Mouse (Mus musculus) midbrain, embryonic 14.5 days (tissue): ENCODE data around the gene Rest. TPM values are rescaled to one million over a fixed set of nuclear protein-coding genes. Genes with fewer than 3 reads are reported as not detected.

ENCODE experiments used
- ATAC-seq: fragments of 200-750 bp; cut with Nextera tagmentation; 2 replicates; pipeline ENCODE4 v1.8.0; 2017; ENCODE audit warnings: moderate number of reproducible peaks, moderate library complexity; ENCODE audit not compliant: low FRiP score, low TSS enrichment
- DNase-seq: peaks from one replicate; pipeline ENCODE4 v3.0.0-alpha.2; 2015
- H3K27ac ChIP-seq: fragments of 300-500 bp; sonication (generic); replicated peaks from 2 replicates; pipeline ENCODE4 v1.5.1; 2014; ENCODE audit warnings: mild to moderate bottlenecking, low read depth, low read length, moderate library complexity
- H3K27me3 ChIP-seq: fragments of 300-500 bp; sonication (generic); 2 replicates; pipeline ENCODE4 v1.6.1; 2014; ENCODE audit warnings: low read length, control low read depth, mixed read lengths; ENCODE audit not compliant: control insufficient read depth, insufficient read depth
- H3K36me3 ChIP-seq: fragments of 300-500 bp; sonication (generic); 2 replicates; pipeline ENCODE4 v1.6.1; 2014; ENCODE audit warnings: low read length, control low read depth; ENCODE audit not compliant: control insufficient read depth, insufficient read depth
- H3K4me1 ChIP-seq: fragments of 300-500 bp; sonication (generic); 2 replicates; pipeline ENCODE4 v1.6.1; 2014; ENCODE audit warnings: mild to moderate bottlenecking, antibody characterized with exemption, low read length, control low read depth; ENCODE audit not compliant: control insufficient read depth, insufficient read depth
- H3K4me2 ChIP-seq: fragments of 300-500 bp; sonication (generic); 2 replicates; pipeline ENCODE4 v1.6.1; 2014; ENCODE audit warnings: mild to moderate bottlenecking, low read length, moderate library complexity
- H3K4me3 ChIP-seq: fragments of 300-500 bp; sonication (generic); replicated peaks from 2 replicates; pipeline ENCODE4 v1.5.1; 2014; ENCODE audit warnings: low read depth, low read length
- H3K9ac ChIP-seq: fragments of 300-500 bp; sonication (generic); replicated peaks from 2 replicates; pipeline ENCODE4 v1.6.1; 2014; ENCODE audit warnings: mild to moderate bottlenecking, low read length, moderate library complexity
- H3K9me3 ChIP-seq: fragments of 300-500 bp; sonication (generic); 2 replicates; pipeline ENCODE4 v1.6.1; 2016; ENCODE audit warnings: low read length, control low read depth, mixed read lengths; ENCODE audit not compliant: control insufficient read depth
- WGBS: fragments of 180-500 bp; shearing (Covaris S2); extraction: QIAGEN DNeasy Blood & Tissue Kit; methylation state at CpG from one replicate; pipeline ENCODE4 v1.1.7; 2014; 5-methylcytosine and 5-hydroxymethylcytosine counted together
- polyA plus RNA-seq: library from polyadenylated mRNA; unstranded; fragments of >200 nt; fragmentation: Nextera tagmentation; extraction: Ambion mirVana; gene quantifications from 2 replicates; pipeline ENCODE4 v1.2.1, GENCODE M21; 2014

Rest gene
- polyA plus RNA-seq, 1 experiment from 2014 or later, result 8.4 TPM

GRCm38 (mm10) chr5:77257603-77258002 is 7.7 kb upstream of the Rest start:
- H3K27me3 ChIP-seq, result no peaks in the 10 kb centered on the region
- peaks cover 9% of the 10 kb centered on the region; the same call in 1 of the 2 replicates for H3K4me1 ChIP-seq
- H3K4me3 ChIP-seq, result no peak overlapping the region
- no peak overlapping the region for H3K4me2 ChIP-seq
- no peak overlapping the region for H3K27ac ChIP-seq
- no peaks in the 10 kb centered on the region for H3K36me3 ChIP-seq
- 81% methylated on average over 3 of the region's 3 CpGs for WGBS
- H3K9me3 ChIP-seq, result no peaks in the 10 kb centered on the region
- ATAC-seq (no peak), DNase-seq (no peak)
- no peak overlapping the region for H3K9ac ChIP-seq

- Histone ChIP-seq H3K27ac (no peak overlapping the region), H3K9ac (no peak overlapping the region), H3K27me3 (no peaks in the 10 kb centered on the region), H3K4me3 (no peak overlapping the region), H3K4me1 (peaks cover 9% of the 10 kb centered on the region; the same call in 1 of the 2 replicates), H3K4me2 (no peak overlapping the region), H3K36me3 (no peaks in the 10 kb centered on the region), H3K9me3 (no peaks in the 10 kb centered on the region)
- no peak for DNase-seq
- no peak for ATAC-seq
These were observed 6.0 kb upstream of the Rest start for GRCm38 (mm10) chr5:77259315-77259714.

- H3K4me2 ChIP-seq, result no peak overlapping the region
- H3K9me3 ChIP-seq, result no peaks in the 10 kb centered on the region
- no peak overlapping the region for H3K9ac ChIP-seq
- no peaks in the 10 kb centered on the region for H3K27me3 ChIP-seq
- WGBS, result 62% methylated on average over 6 of the region's 6 CpGs
- no peak overlapping the region for H3K4me3 ChIP-seq
- H3K36me3 ChIP-seq, result no peaks in the 10 kb centered on the region
- DNase-seq, result no peak
- H3K4me1 ChIP-seq, result peaks cover 9% of the 10 kb centered on the region; the same call in 1 of the 2 replicates
- H3K27ac ChIP-seq, result no peak overlapping the region
- ATAC-seq, result no peak
These were observed 5.2 kb upstream of the Rest start for GRCm38 (mm10) chr5:77260141-77260540.

- ATAC-seq (no peak), DNase-seq (no peak)
- no peaks in the 10 kb centered on the region for H3K27me3 ChIP-seq
- H3K4me3 ChIP-seq, result no peak overlapping the region
- peaks cover 9% of the 10 kb centered on the region; the same call in 1 of the 2 replicates for H3K4me1 ChIP-seq
- no peak overlapping the region for H3K4me2 ChIP-seq
- H3K9me3 ChIP-seq, result no peaks in the 10 kb centered on the region
- WGBS, result 72% methylated on average over 4 of the region's 4 CpGs
- H3K27ac ChIP-seq, result no peak overlapping the region
- H3K9ac ChIP-seq, result no peak overlapping the region
- H3K36me3 ChIP-seq, result no peaks in the 10 kb centered on the region
These were observed 4.2 kb upstream of the Rest start for GRCm38 (mm10) chr5:77261137-77261536.

GRCm38 (mm10) chr5:77262105-77262504 is 3.2 kb upstream of the Rest start:
- ATAC-seq, result no peak
- no peaks in the 10 kb centered on the region for H3K36me3 ChIP-seq
- WGBS, result 8% methylated on average over 5 of the region's 5 CpGs
- H3K4me2 ChIP-seq, result no peak overlapping the region
- H3K4me1 ChIP-seq, result peaks cover 13% of the 10 kb centered on the region; the same call in 1 of the 2 replicates
- H3K4me3 ChIP-seq, result no peak overlapping the region
- no peak overlapping the region for H3K9ac ChIP-seq
- no peaks in the 10 kb centered on the region for H3K27me3 ChIP-seq
- H3K9me3 ChIP-seq, result no peaks in the 10 kb centered on the region
- no peak overlapping the region for H3K27ac ChIP-seq
- peak; percentile 35 for DNase-seq

GRCm38 (mm10) chr5:77265671-77266065 is 377 bp downstream of the Rest start:
- Histone ChIP-seq H3K4me3 (peak overlapping the region; percentile 87), H3K27ac (peak overlapping the region; percentile 71), H3K36me3 (0 out of 2 replicates have a peak, but pooled peaks cover 6% of the 10 kb centered on the region), H3K9ac (peak overlapping the region; percentile 71), H3K4me1 (peaks cover 14% of the 10 kb centered on the region; the same call in 1 of the 2 replicates), H3K9me3 (no peaks in the 10 kb centered on the region), H3K4me2 (peak overlapping the region; percentile 75), H3K27me3 (no peaks in the 10 kb centered on the region)
- DNase-seq (peak; percentile 71), ATAC-seq (peak; percentile 78)
- WGBS, result under 1% methylated on average over 53 of the region's 53 CpGs

GRCm38 (mm10) chr5:77266066-77266885 is 985 bp downstream of the Rest start:
- under 1% methylated on average over 83 of the region's 87 CpGs for WGBS
- ATAC-seq (peak; percentile 49), DNase-seq (peak; percentile 78)

GRCm38 (mm10) chr5:77266886-77267401 is 1.7 kb downstream of the Rest start:
- peak overlapping the region; percentile 75 for H3K4me2 ChIP-seq
- peak overlapping the region; percentile 71 for H3K9ac ChIP-seq
- DNase-seq, result peak; percentile 40
- H3K27me3 ChIP-seq, result no peaks in the 10 kb centered on the region
- peak overlapping the region; percentile 87 for H3K4me3 ChIP-seq
- no peaks in the 10 kb centered on the region for H3K9me3 ChIP-seq
- peaks cover 9% of the 10 kb centered on the region; the same call in 1 of the 2 replicates for H3K4me1 ChIP-seq
- no peak for ATAC-seq
- 0 out of 2 replicates have a peak, but pooled peaks cover 9% of the 10 kb centered on the region for H3K36me3 ChIP-seq
- WGBS, result 2% methylated on average over 11 of the region's 11 CpGs
- H3K27ac ChIP-seq, result peak overlapping the region; percentile 71; the same call in 1 of the 2 replicates

More at GRCm38 (mm10) chr5:77266066-77266885, 985 bp downstream of the Rest start:
- H3K4me3 ChIP-seq, result peak overlapping the region; percentile 87
- H3K36me3 ChIP-seq, result 0 out of 2 replicates have a peak, but pooled peaks cover 9% of the 10 kb centered on the region
- H3K4me1 ChIP-seq, result peaks cover 14% of the 10 kb centered on the region; the same call in 1 of the 2 replicates
- H3K27ac ChIP-seq, result peak overlapping the region; percentile 71
- no peaks in the 10 kb centered on the region for H3K27me3 ChIP-seq
- H3K9me3 ChIP-seq, result no peaks in the 10 kb centered on the region
- peak overlapping the region; percentile 71 for H3K9ac ChIP-seq
- H3K4me2 ChIP-seq, result peak overlapping the region; percentile 75
